Mouse (Mus musculus) liver, embryonic 14.5 days (tissue): ENCODE measurements at regions not wholly inside any gene's neighbourhood (a gene's known extent, or its start where the extent isn't known, plus 50 kb on each side); places are given as distances from the start of the nearest gene placed in this dataset.

Experiments used
- ATAC-seq: fragments of 200-750 bp; cut with Nextera tagmentation; 2 replicates; pipeline ENCODE4 v1.8.0; 2017; ENCODE audit warnings: moderate number of reproducible peaks, mild to moderate bottlenecking, moderate library complexity; ENCODE audit not compliant: insufficient read depth
- DNase-seq, 3 experiments: peaks; one replicate each; pipeline ENCODE4 v3.0.0-alpha.2; 2012 to 2013; ENCODE audit warnings: low read depth in 3 of 3, low spot score in 3 of 3
- H3K27ac ChIP-seq: fragments of 300-500 bp; sonication (generic); 2 replicates; pipeline ENCODE4 v1.5.1; 2014; ENCODE audit warnings: moderate library complexity, mild to moderate bottlenecking, control low read depth, inconsistent platforms
- H3K27me3 ChIP-seq: fragments of 300-500 bp; sonication (generic); 2 replicates; pipeline ENCODE4 v1.6.1; 2014; ENCODE audit warnings: mild to moderate bottlenecking, low read length, moderate library complexity; ENCODE audit not compliant: control insufficient read depth, insufficient read depth
- H3K36me3 ChIP-seq: fragments of 300-500 bp; sonication (generic); replicated peaks from 2 replicates; pipeline ENCODE4 v1.6.1; 2014; ENCODE audit warnings: low read depth; ENCODE audit not compliant: control insufficient read depth, insufficient read depth
- H3K4me1 ChIP-seq, 2 experiments: fragments of 200-500 bp in 1 of 2; fragments of 300-500 bp in 1 of 2; sonication (generic) in 1 of 2; replicated peaks; 2 replicates each; pipeline ENCODE4 v1.6.1; 2012 to 2014; ENCODE audit warnings: antibody characterized with exemption in 1 of 2, inconsistent platforms in 1 of 2, low read length in 1 of 2; ENCODE audit not compliant: control insufficient read depth in 2 of 2, insufficient read depth in 2 of 2
- H3K4me2 ChIP-seq: fragments of 300-500 bp; sonication (generic); 2 replicates; pipeline ENCODE4 v1.6.1; 2014; ENCODE audit warnings: low read depth, mild to moderate bottlenecking, control low read depth, moderate library complexity
- H3K4me3 ChIP-seq, 2 experiments: fragments of 200-500 bp in 1 of 2; fragments of 300-500 bp in 1 of 2; sonication (generic) in 1 of 2; 2 replicates each; pipeline ENCODE4 v1.5.1; 2012 to 2014; ENCODE audit warnings: low read depth in 2 of 2, low read length in 2 of 2, mild to moderate bottlenecking in 2 of 2, control low read depth in 1 of 2, inconsistent platforms in 1 of 2, moderate library complexity in 1 of 2; ENCODE audit not compliant: insufficient read depth in 1 of 2
- H3K9ac ChIP-seq: fragments of 300-500 bp; sonication (generic); replicated peaks from 2 replicates; pipeline ENCODE4 v1.6.1; 2014; ENCODE audit warnings: mild to moderate bottlenecking, control low read depth, moderate library complexity
- H3K9me3 ChIP-seq: fragments of 300-500 bp; sonication (generic); 2 replicates; pipeline ENCODE4 v1.6.1; 2016; ENCODE audit warnings: low read length, mixed read lengths; ENCODE audit not compliant: control insufficient read depth
- CTCF ChIP-seq: IDR thresholded peaks from 2 replicates; pipeline ENCODE4 v1.5.1; 2016; ENCODE audit warnings: antibody characterized with exemption, low read depth, control low read depth
- EP300 ChIP-seq: IDR thresholded peaks from 2 replicates; pipeline ENCODE4 v1.6.1; 2016; ENCODE audit warnings: antibody characterized with exemption, low read depth
- WGBS: fragments of 180-500 bp; shearing (Covaris S2); extraction: QIAGEN DNeasy Blood & Tissue Kit; methylation state at CpG from one replicate; pipeline ENCODE4 v1.1.7; 2014; ENCODE audit not compliant: insufficient replicate concordance; 5-methylcytosine and 5-hydroxymethylcytosine counted together

DNA sequence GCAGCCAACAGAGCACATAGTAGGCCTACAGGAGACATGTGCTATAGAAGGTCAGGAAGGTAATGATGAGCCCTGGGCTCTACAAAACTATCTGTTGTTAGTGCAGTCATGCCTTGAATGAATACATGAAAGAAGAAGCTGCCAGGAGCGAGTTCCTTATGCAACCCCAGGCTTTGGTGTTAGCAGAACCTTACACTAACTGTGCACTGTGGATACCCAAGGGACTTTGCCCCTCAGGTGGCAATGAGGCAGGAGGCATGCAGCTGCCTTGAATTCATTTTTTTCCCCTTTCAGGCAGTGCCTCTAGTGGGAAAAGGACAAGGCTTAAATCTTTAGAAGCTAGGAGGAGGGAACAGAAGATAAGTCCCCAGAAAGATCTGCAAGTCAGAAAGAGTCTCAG, 299.8 kb downstream of the Sec16b start:
- no peak overlapping the region for H3K4me3 ChIP-seq
- no peaks in the 10 kb centered on the region for H3K27me3 ChIP-seq
- no peak for DNase-seq
- TF ChIP-seq EP300, result no peak
- TF ChIP-seq CTCF, result no peak
- H3K4me2 ChIP-seq, result no peak overlapping the region
- no peaks in the 10 kb centered on the region for H3K36me3 ChIP-seq
- ATAC-seq, result no peak
- H3K9me3 ChIP-seq, result no peaks in the 10 kb centered on the region; the same call in 1 of the 2 replicates
- no peak overlapping the region for H3K27ac ChIP-seq
- H3K9ac ChIP-seq, result no peak overlapping the region
- H3K4me1 ChIP-seq, result no peaks in the 10 kb centered on the region
- 32% methylated on average over 1 of the region's 1 CpGs for WGBS

DNA sequence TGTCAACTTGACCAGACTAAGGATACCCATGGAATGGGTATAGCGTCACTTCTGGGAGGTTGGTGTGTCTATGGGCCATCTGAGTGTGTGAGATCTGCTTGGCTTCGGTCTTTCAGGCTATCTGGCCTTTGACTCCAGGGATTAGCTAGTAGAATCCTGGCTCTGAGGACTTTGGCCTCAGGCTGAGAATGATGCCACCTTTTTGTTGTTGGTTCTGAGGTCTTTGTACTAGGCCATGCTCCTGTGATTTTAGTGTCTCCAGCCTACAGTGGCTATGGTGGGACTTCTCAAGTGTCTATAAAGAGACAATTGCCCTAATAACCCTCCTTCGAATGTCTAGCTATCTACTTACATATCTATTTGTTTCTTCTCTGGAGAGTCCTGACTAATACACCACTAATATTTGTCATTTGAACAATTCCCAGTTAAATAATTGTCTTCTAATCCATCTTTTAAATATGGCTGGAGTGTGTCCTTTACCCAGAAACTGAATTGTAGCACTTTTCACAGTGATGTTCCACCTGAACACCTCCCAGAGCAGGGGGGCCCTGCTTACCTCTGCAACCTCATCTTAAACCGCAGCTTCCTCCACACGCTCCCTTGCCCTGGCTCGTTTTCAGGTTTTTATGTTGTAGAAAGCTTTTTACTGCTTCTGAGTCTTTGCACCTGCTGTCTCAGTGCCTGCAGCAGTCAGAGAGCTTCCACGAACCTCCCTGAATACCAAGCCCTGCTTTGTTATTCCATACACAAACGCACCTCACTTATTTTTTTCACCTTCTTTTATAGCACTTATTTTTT, 303.3 kb downstream of the Sec16b start:
- no peak for DNase-seq
- no peak for TF ChIP-seq CTCF
- TF ChIP-seq EP300, result no peak
- 62% methylated on average over 8 of the region's 8 CpGs for WGBS

GRCm38 (mm10) chr1:157810657-157811056, 304.1 kb downstream of the Sec16b start:
- TF ChIP-seq CTCF, result no peak
- TF ChIP-seq EP300, result no peak
- Histone ChIP-seq H3K4me1 (no peaks in the 10 kb centered on the region), H3K9ac (no peak overlapping the region)

More for the DNA sequence above, 303.3 kb downstream of the Sec16b start:
- Histone ChIP-seq H3K27me3 (no peaks in the 10 kb centered on the region), H3K4me1 (no peaks in the 10 kb centered on the region), H3K27ac (no peak overlapping the region), H3K4me3 (no peak overlapping the region), H3K9ac (no peak overlapping the region), H3K4me2 (no peak overlapping the region), H3K9me3 (no peaks in the 10 kb centered on the region), H3K36me3 (no peaks in the 10 kb centered on the region)
- ATAC-seq, result no peak

DNA sequence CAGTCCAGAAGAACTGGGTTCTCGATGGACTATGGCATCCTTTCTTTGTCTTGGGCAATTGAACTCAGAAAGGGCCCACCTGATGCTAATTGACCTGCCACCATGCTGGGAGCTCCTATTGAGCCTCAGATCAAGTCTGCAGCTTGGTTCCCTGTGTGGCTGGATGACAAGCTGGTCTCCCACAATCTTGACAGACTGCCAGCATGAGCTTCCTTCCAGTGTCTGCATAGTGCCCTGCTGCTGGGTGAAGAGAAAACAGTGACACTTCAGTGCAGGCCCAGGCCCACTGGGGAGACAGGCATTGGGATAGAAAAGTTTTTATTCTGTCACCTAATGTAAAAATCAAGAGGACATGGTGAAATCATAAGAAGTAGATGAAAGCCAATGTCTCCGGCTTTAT, 321.4 kb downstream of the Sec16b start:
- TF ChIP-seq CTCF (no peak), EP300 (no peak)
- H3K9me3 ChIP-seq, result no peaks in the 10 kb centered on the region
- ATAC-seq, result no peak
- H3K9ac ChIP-seq, result no peak overlapping the region
- H3K36me3 ChIP-seq, result no peaks in the 10 kb centered on the region
- no peak for DNase-seq
- H3K4me3 ChIP-seq, result no peak overlapping the region
- no peaks in the 10 kb centered on the region for H3K4me1 ChIP-seq
- no peak overlapping the region for H3K27ac ChIP-seq
- 41% methylated on average over 2 of the region's 2 CpGs for WGBS
- H3K4me2 ChIP-seq, result no peak overlapping the region
- no peaks in the 10 kb centered on the region for H3K27me3 ChIP-seq

More at GRCm38 (mm10) chr1:157810657-157811056, 304.1 kb downstream of the Sec16b start:
- no peak for ATAC-seq
- DNase-seq, result no peak
- Histone ChIP-seq H3K4me3 (no peak overlapping the region), H3K4me2 (no peak overlapping the region), H3K9me3 (no peaks in the 10 kb centered on the region), H3K27me3 (no peaks in the 10 kb centered on the region), H3K36me3 (no peaks in the 10 kb centered on the region), H3K27ac (no peak overlapping the region)

- WGBS, result 22% methylated on average over 2 of the region's 2 CpGs
- DNase-seq (no peak), ATAC-seq (no peak)
Observed at GRCm38 (mm10) chr1:157831511-157831910, 325.0 kb downstream of the Sec16b start.

More at GRCm38 (mm10) chr1:157831511-157831910, 325.0 kb downstream of the Sec16b start:
- H3K36me3 ChIP-seq, result no peaks in the 10 kb centered on the region
- no peaks in the 10 kb centered on the region for H3K9me3 ChIP-seq
- H3K4me1 ChIP-seq, result no peaks in the 10 kb centered on the region
- H3K4me2 ChIP-seq, result no peak overlapping the region
- TF ChIP-seq CTCF, result no peak
- H3K27me3 ChIP-seq, result no peaks in the 10 kb centered on the region
- H3K27ac ChIP-seq, result no peak overlapping the region
- no peak overlapping the region for H3K4me3 ChIP-seq
- no peak overlapping the region for H3K9ac ChIP-seq
